Mouse (Mus musculus) inflammation-experienced regulatory T-cells, adult 6 months (primary cell): ENCODE data around the gene Dnajc30. TPM values are rescaled to one million over a fixed set of nuclear protein-coding genes. Genes with fewer than 3 reads are reported as not detected.
"Not testable (repeated sequence)": the region's sequence is repeated elsewhere in the genome, so short reads cannot be mapped to it uniquely, and the experiment has no call there.

Experiments used
- ATAC-seq: one replicate; pipeline ENCODE4 v1.8.0; 2017
- polyA plus RNA-seq, 3 experiments: library from polyadenylated mRNA; unstranded; fragments of 100-300 nt; shearing (Covaris generic); gene quantifications; one replicate each; pipeline ENCODE4 v1.2.1; 2017

Gene Dnajc30
- polyA plus RNA-seq, 3 experiments from 2014 or later, result 18.9 to 32.0 (median 30.4) TPM

GRCm38 (mm10) chr5:135064909-135065446 is 976 bp downstream of the Dnajc30 start, which contains the start of gene Bud23:
Gene Bud23, minus strand, starts transcription at chr5:135064959.
- not testable (repeated sequence) for ATAC-seq

DNA sequence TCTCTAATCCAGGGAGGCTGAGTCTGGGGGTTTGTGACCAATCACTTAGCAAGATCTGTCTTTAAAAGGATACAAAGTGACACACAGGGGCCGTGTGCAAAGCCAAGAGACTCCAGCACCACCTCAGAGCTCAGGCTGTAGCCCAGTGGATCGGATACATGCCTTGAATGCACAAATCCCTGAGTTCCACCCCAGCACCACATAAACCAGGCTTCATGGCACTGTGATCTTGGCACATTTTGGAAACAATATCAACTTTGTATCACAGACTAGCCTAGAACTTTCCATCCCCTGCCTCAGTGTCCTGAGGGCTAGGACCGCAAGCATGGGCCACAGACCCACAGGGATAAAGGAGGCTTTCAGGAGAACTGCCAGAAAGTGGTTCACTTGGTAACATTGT is 2.0 kb downstream of the Dnajc30 start:
- no peak for ATAC-seq

DNA sequence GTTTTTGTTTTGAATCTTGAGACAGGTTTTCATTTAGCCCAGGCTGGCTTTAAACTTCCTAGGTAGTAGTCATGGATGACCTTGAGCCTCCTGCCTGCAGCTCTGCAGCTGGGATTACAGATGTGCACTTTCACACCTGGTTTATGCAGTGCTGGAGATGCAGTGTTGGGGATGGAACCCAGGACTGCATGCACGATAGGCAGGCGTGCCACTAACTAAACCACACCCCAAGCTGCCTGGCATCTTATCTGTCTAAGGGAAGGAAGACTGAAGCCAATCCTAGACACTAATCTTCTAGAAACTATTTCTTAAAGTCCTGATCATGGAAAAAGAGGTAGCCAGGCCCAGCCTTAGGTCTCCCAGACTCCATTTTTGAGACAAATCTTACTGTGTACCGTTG is 6.4 kb downstream of the Dnajc30 start:
- ATAC-seq, result no peak

DNA sequence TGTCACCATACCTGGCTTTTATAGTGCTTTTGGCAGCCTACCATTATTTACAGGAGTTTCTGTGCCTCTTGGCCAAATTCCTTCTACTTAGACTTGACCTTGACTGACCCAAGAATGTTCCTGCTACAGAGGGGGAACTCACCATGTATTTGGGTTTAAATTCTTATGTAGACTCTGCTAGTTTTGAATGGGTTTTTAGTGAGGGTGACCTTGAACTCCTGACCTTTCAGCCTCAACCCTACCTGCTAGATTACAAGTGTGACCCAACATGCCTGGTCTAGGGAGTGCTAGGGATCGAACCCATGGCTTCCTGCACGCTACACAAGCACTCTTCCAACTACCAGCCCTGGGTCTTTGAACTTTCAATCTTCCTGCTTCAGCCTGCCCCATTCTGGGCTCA is 8.1 kb downstream of the Dnajc30 start:
- ATAC-seq, result no peak

GRCm38 (mm10) chr5:135072720-135073119 is 8.7 kb downstream of the Dnajc30 start:
- ATAC-seq, result no peak

DNA sequence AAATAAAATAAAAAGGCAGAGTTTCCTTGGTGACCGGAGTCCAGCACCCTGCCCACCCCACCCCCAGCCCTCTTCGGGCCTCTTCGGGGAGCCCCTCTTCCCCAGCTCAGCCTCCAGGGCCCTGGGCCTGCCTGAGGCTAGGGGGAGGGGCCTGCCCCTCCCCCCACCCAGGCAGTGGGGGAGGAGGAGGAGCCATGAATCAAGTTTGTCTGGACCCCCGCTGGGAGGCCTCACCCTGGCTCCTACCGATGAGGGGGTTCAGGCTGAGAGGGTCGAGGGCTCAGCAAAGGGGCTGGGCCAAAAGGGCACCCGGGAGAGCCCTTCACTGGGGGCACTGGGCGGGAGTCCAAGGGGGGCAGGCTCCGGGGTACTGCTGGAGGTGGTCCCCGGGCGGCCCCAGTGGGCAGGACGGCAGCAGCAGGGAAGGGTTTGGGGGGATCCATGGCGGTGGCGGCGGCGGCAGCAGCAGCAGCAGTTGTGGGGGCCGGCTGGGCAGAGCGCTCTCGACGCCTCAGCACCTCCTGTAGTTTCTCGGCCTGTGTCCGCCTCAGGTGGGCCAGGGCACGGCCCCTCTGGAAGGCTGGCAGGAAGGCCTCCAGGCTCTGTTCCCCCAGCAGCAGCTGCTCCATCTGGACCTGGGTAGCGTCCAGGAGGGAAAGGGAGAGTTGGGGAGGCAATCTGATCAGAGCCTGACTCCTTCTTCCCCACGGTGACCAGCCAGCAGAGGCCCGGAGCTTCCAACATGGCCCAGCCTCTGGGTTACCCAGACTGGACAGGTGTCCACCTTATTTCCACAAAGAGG is 9.5 kb downstream of the Dnajc30 start:
- no peak for ATAC-seq

GRCm38 (mm10) chr5:135075655-135076054 is 11.7 kb downstream of the Dnajc30 start:
- ATAC-seq, result no peak

- ATAC-seq, result no peak
Measured at GRCm38 (mm10) chr5:135076368-135076767, 12.4 kb downstream of the Dnajc30 start.

DNA sequence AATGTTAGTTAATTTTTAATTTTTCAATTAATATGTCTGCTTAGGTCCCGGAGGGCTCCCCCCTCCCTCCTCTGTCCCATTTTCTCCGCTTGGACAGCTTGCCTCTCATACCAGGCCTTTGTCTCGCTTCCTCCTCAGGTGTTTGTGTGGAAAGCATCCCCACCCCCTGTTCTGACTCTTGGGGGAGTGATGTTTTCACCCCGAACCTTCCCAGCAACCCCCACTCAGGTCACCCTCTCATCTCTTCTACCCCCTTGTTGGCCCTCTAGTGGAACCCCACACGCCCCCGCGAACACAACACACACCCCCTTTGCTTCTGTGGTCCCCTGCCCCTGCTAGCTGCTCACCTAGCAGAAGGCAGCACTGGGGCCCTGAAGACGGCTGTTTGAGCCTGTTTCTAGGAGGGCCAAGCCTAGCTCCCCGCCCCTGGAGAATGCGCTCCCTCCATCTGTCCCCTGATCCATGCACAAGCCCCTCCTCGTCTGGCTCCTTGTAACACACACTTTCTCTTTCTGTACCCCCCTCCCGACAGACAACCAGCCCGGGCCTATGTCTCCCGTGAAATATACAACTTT is 13.0 kb downstream of the Dnajc30 start:
- ATAC-seq, result no peak

DNA sequence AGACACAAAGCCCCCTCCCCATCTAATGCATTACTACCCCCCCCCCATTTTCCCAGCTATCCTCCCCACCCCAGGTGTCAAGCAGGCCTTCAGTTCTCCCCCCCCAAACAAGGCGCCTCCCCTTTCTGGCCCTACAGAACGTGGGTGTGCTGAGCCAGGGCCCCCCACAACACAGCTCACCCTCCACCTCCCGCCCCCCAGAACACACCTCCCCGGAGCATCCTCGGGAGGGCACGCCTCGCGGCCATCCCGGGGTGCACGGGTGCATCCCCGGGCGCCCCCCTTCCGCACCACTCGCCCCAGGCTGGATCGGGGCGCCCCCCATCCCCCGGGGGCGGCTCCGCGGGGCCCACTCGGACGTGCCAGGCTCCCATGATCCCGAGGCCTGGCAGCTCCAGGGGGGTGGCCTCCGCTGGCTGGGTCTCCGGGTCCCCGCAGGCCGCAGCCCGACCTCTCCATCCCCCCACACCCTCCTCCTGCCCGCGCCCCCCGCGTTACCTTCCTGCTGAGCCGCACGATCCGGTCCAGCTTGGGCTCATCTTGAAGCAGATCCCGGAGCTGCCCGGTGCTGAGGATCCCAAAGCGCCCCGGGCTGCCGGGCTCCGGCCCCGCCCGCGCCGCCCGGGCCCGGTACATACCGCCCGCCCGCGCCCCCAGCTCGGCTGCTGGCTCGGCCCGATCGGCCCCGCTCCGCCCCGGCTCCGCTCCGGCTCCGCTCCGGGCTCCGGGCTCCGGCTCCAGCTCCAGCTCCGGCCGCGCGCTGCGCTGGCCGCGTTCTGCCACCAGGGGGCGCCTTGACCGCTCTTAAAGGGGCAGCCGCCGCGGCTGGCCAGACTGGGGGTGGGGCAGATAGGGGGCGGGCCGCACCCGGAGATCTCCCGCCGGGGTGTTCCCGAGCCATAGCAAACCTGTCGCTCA is 13.8 kb downstream of the Dnajc30 start, which contains the start of gene Vps37d:
Gene Vps37d (minus strand): TSS at position 703 of the 918 bp plus-strand sequence.
- peak; percentile 71 for ATAC-seq

DNA sequence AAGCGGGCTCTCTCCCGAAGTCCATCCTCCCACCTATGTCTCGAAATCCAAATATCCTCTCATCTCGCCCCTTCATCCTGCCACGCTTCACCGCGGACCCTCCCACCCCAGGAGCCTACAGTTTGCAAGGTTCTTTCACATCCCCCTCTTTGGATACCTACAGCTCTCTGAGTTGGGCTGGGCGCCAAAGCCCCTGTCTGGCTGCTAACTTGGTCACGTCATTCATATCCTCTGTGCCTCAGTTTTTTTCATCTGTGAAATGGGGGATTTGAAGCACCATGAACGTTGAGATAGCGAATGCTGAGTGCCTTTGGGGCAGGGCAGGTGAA is 14.4 kb downstream of the Dnajc30 start:
- peak; percentile 25 for ATAC-seq

- ATAC-seq, result no peak
Measured at GRCm38 (mm10) chr5:135079578-135079977, 15.6 kb downstream of the Dnajc30 start.

DNA sequence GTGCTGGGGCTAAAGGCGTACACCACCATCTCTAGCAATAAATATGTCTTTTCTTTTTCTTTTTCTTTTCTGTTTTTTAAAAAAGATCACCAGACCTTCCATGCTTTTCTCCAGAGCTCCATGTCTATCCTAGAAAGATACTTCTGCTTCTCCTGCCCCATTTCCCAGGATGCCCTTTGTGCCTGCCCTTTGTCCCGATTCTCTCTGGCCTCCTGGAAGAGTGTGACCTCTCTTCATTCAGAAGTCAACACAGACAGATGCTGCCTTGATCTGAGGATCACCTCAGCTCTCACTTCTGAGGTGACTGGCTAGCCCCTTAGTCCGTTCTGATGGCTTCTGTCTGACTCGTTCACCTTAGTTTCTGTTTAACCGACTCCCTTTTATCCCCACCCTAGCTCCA is 16.5 kb downstream of the Dnajc30 start:
- no peak for ATAC-seq

DNA sequence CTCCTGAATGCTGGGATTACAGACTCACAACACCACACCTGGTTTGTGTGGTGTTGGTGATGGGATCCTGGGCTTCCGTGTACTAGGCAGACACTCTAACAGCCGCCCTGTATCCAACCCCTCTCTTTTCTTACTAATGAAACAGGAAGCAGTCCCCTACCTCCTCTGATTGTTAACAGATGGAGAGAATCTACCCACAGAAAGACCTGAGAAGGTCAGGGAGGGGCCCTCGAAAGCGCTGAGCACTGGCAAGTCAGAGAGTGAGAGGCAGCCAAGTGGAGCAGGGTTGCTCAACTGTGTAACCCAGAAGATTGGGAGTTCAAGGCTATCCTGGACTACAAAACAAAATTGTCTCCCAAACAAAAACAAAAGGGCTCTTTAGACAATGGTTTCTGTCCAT is 22.9 kb downstream of the Dnajc30 start:
- no peak for ATAC-seq

- ATAC-seq, result no peak
Measured at GRCm38 (mm10) chr5:135089653-135090052, 25.7 kb downstream of the Dnajc30 start, which contains the start of gene Mlxipl. Gene Mlxipl, plus strand, starts transcription at chr5:135089890.

DNA sequence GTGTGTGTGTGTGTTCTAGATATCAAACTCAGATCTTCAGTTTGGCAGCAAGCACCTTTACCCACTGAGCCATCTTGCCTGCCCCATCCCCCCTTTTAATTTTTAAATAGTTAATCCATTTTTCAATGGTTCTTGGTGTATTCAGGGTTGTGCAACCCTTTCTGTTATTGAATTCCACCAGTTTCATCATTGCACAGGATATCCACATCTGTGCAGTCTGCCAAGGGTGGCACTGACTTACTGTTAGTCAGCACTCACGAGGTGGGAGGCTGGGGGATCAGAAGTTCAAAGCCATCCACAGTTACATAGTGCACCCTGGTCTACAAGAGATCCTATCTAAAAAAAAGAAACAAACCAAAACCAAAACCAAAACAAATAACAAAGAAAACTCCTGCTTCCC is 37.0 kb downstream of the Dnajc30 start:
- no peak for ATAC-seq

GRCm38 (mm10) chr5:135103999-135104660 is 40.1 kb downstream of the Dnajc30 start:
- ATAC-seq, result no peak

DNA sequence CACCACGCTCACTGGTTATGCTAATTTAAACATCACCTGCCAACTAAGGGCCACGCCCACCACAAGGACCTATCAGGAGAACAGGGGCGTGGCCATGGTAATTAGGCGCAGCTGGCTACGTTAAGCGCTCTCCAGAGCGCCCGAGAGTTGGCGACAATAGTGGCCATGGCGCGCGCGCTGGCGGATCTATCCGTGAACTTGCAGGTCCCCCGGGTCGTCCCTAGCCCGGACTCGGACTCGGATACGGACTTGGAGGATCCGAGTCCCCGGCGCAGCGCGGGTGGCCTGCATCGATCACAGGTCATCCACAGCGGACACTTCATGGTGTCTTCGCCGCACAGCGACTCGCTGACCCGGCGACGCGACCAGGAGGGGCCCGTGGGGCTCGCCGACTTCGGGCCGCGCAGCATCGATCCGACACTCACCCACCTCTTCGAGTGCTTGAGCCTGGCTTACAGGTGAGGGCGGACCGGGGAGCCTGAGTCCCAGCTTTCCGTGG is 42.8 kb downstream of the Dnajc30 start:
- ATAC-seq, result peak; percentile 86

- ATAC-seq, result peak; percentile 61
Measured at GRCm38 (mm10) chr5:135107521-135108501, 43.8 kb downstream of the Dnajc30 start.

- ATAC-seq, result no peak
Measured at GRCm38 (mm10) chr5:135109017-135109416, 45.0 kb downstream of the Dnajc30 start.

DNA sequence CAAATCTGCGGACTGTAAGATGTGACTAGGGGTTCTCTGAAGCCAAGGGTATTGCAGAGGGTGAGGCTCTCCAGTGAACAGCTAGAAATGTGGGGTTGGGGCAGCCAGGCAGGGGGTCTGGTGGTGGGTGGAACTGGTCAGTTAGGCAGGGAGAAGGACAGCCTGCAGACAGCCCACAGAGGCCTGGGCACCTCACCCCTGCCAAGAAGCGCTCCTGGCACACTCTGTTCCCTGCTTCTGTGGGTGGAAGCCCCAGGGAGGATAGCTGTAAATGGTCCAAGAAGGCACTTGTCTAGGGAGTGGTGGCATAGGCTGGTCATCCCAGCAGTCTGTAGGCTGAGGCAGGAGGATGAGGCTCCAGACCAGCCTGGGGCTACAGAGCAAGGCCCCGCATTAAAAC is 45.4 kb downstream of the Dnajc30 start:
- no peak for ATAC-seq
